Comparison of ENCODE assay signal across 30 mouse cellular contexts in genomic region chr11:75783799-75784198, GRCm38 (mm10). TPM values are rescaled to one million over a fixed set of nuclear protein-coding genes. Genes with fewer than 3 reads are reported as not detected.
"Had no signal": no experiment of that assay in that cellular context is flagged by ENCODE, and none has a peak within 500 bp of the region (broad histone marks: within the 10 kb centered on the region; RNA-seq: fewer than 3 reads in every experiment).

No protein-coding gene starts in this region.

- ATAC-seq: forebrain, embryonic 13.5 days; forebrain, embryonic 14.5 days; forebrain, embryonic 15.5 days; forebrain, embryonic 16.5 days; forebrain, postnatal 0 days had no signal

- H3K27me3 ChIP-seq: embryonic facial prominence, embryonic 15.5 days; forebrain, embryonic 12.5 days; forebrain, embryonic 13.5 days; forebrain, embryonic 15.5 days had no signal

- H3K4me1 ChIP-seq: embryonic facial prominence, embryonic 12.5 days; embryonic facial prominence, embryonic 13.5 days; embryonic facial prominence, embryonic 15.5 days; forebrain, embryonic 10.5 days; forebrain, embryonic 12.5 days; forebrain, embryonic 13.5 days; forebrain, embryonic 15.5 days had no signal

- H3K9me3 ChIP-seq: embryonic facial prominence, embryonic 10.5 days; embryonic facial prominence, embryonic 12.5 days; embryonic facial prominence, embryonic 13.5 days; embryonic facial prominence, embryonic 15.5 days; forebrain, embryonic 10.5 days; forebrain, embryonic 12.5 days; forebrain, embryonic 13.5 days; forebrain, embryonic 15.5 days had no signal

- H3K4me3 ChIP-seq: embryonic facial prominence, embryonic 10.5 days; embryonic facial prominence, embryonic 12.5 days; embryonic facial prominence, embryonic 13.5 days; embryonic facial prominence, embryonic 15.5 days; erythroblast, embryonic 14.5 days; forebrain, embryonic 10.5 days; forebrain, embryonic 12.5 days; forebrain, embryonic 13.5 days; forebrain, embryonic 15.5 days; gastrocnemius, adult 2 months had no signal

- H3K9ac ChIP-seq: embryonic facial prominence, embryonic 12.5 days; embryonic facial prominence, embryonic 13.5 days; embryonic facial prominence, embryonic 15.5 days; forebrain, embryonic 12.5 days; forebrain, embryonic 13.5 days; forebrain, embryonic 15.5 days; forebrain, postnatal 0 days had no signal

- H3K4me2 ChIP-seq: embryonic facial prominence, embryonic 12.5 days; embryonic facial prominence, embryonic 13.5 days; embryonic facial prominence, embryonic 15.5 days; forebrain, embryonic 12.5 days; forebrain, embryonic 13.5 days; forebrain, embryonic 15.5 days had no signal

- H3K27ac ChIP-seq: embryonic facial prominence, embryonic 10.5 days; embryonic facial prominence, embryonic 12.5 days; embryonic facial prominence, embryonic 13.5 days; embryonic facial prominence, embryonic 15.5 days; forebrain, embryonic 10.5 days; forebrain, embryonic 12.5 days; forebrain, embryonic 13.5 days; forebrain, embryonic 15.5 days; gastrocnemius, adult 2 months had no signal

- DNase-seq: cerebellum, adult 2 months; cerebellum, adult 8-10 months; cerebellum, adult 9-10 months; cerebellum, adult 9-11 months; cerebellum, postnatal 10 days; cerebellum, postnatal 14 days; cerebellum, postnatal 25 days; cerebellum, postnatal 36 days; embryo, embryonic 11 days; forebrain, postnatal 0 days; gastrocnemius, adult 2 months; gastrocnemius, postnatal 10 days; gastrocnemius, postnatal 14 days; gastrocnemius, postnatal 25 days; gastrocnemius, postnatal 36 days; heart, adult 11 months; heart, adult 18-20 months had no signal

- H3K36me3 ChIP-seq: embryonic facial prominence, embryonic 10.5 days; embryonic facial prominence, embryonic 12.5 days; embryonic facial prominence, embryonic 15.5 days; forebrain, embryonic 10.5 days; forebrain, embryonic 12.5 days; forebrain, embryonic 15.5 days had no signal

RNA-seq across cellular contexts. Expression of gene Doc2b, which starts 12.1 kb away (rescaled TPM):
- total RNA-seq: common myeloid progenitor, adult 5-6 weeks; granulocyte monocyte progenitor cell, adult 5-6 weeks had no signal
- polyA plus RNA-seq: erythroblast, embryonic 14.5 days had no signal
